In the genomic region with DNA sequence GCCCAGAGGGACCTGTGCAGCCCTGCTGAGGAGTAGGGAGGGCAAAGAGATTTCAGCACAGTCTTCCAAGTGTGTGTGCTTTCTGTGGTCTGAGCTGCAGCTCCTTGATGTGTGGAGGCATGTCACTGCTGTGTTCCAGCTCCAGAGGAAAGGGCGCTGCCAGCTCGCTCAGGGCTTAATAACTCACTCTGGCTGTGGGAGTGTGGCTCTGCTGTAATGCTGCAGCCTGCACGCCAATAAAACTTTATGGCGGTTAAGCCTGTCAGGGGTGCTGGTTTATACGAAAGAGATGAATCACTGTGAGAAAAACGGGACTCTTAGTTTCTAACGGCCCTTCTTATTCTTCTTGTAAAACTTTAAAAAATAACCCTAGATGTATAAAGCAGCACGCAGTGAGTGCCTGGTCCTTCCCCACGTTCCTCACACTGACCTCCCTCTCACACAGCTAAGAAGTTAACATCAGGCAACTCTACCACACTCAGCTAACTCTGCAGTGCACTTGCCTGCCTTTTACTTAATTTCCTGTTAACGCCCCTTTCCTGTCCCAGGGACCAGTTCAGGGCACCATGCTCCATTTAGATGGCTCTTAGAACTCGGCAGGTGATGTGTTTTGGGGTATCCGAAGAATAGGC, we compare ENCODE assay signal across 15 mouse cellular contexts. TPM values are rescaled to one million over a fixed set of nuclear protein-coding genes. Genes with fewer than 3 reads are reported as not detected.
DNase-seq lines count a peak whose midpoint lies in the region; ATAC-seq and TF ChIP-seq lines count a peak whose summit lies in the region.
"Had no signal": no experiment of that assay in that cellular context is flagged by ENCODE, and none has a peak within 500 bp of the region (broad histone marks: within the 10 kb centered on the region; RNA-seq: fewer than 3 reads in every experiment).

No protein-coding gene starts in this region.

- no peak for TF ChIP-seq CTCF in kidney, adult 2 months (conservative IDR thresholded peaks at IDR 0.05; ENCODE audit: insufficient read depth, insufficient read length, low read depth, low read length)

- peaks cover 37% of the 10 kb centered on the region for H3K4me1 ChIP-seq in kidney, embryonic 14.5 days (ENCODE audit: control insufficient read depth, insufficient read depth, low read length)
- peaks cover 8% of the 10 kb centered on the region; the same call in 1 of the 2 replicates for H3K4me1 ChIP-seq in kidney, adult 2 months (ENCODE audit: control insufficient read depth, insufficient read depth, low read length)
- H3K4me1 ChIP-seq in limb, embryonic 13.5 days, result peaks cover 86% of the 10 kb centered on the region

- TF ChIP-seq POLR2A in kidney, adult 2 months (IDR thresholded peaks at IDR 0.05; ENCODE audit: low read depth, low read length), result no peak

- H3K4me2 ChIP-seq in kidney, embryonic 14.5 days (replicated peaks; ENCODE audit: low read depth, low read length), result no peak overlapping the region
- H3K4me2 ChIP-seq in limb, embryonic 13.5 days (replicated peaks), result peak overlapping the region; percentile 17

- no peaks in the 10 kb centered on the region for H3K27me3 ChIP-seq in kidney, embryonic 14.5 days (ENCODE audit: control insufficient read depth, insufficient read depth, low read length)
- H3K27me3 ChIP-seq in kidney, adult 2 months (replicated peaks; ENCODE audit: control insufficient read depth, insufficient read depth, low read length), result no peaks in the 10 kb centered on the region
- H3K27me3 ChIP-seq in limb, embryonic 13.5 days, result peaks cover 17% of the 10 kb centered on the region; the same call in 1 of the 2 replicates

- no peak overlapping the region for H3K9ac ChIP-seq in kidney, embryonic 14.5 days (ENCODE audit: low read depth, low read length)
- H3K9ac ChIP-seq in limb, embryonic 13.5 days, result no peak overlapping the region
- H3K9ac ChIP-seq: liver, postnatal 0 days had no signal

- no peaks in the 10 kb centered on the region for H3K36me3 ChIP-seq in kidney, embryonic 14.5 days (ENCODE audit: control insufficient read depth, insufficient read depth, low read length)
- H3K36me3 ChIP-seq in kidney, adult 2 months (ENCODE audit: control insufficient read depth, insufficient read depth, low read length), result no peaks in the 10 kb centered on the region
- no peaks in the 10 kb centered on the region for H3K36me3 ChIP-seq in limb, embryonic 13.5 days

- H3K9me3 ChIP-seq in kidney, embryonic 14.5 days (ENCODE audit: control insufficient read depth, low read length), result no peaks in the 10 kb centered on the region
- H3K9me3 ChIP-seq in limb, embryonic 13.5 days, result no peaks in the 10 kb centered on the region

- no peak overlapping the region for H3K4me3 ChIP-seq in kidney, embryonic 14.5 days (ENCODE audit: low read length)
- H3K4me3 ChIP-seq in kidney, adult 2 months (ENCODE audit: insufficient read depth, low read depth, low read length), result no peak overlapping the region
- H3K4me3 ChIP-seq in limb, embryonic 13.5 days, result no peak overlapping the region
- H3K4me3 ChIP-seq: gastrocnemius, adult 2 months had no signal

- H3K27ac ChIP-seq in kidney, embryonic 14.5 days (ENCODE audit: low read depth, low read length), result no peak overlapping the region
- no peak overlapping the region for H3K27ac ChIP-seq in kidney, adult 2 months (ENCODE audit: insufficient read depth, low read depth, low read length)
- H3K27ac ChIP-seq in limb, embryonic 13.5 days, result peak overlapping the region; percentile 81
- H3K27ac ChIP-seq: gastrocnemius, adult 2 months had no signal

- ATAC-seq in kidney, embryonic 14.5 days (ENCODE audit: low FRiP score, low TSS enrichment), result peak; percentile 37; the same call in 1 of the 2 replicates
- ATAC-seq in common myeloid progenitor, adult 5-6 weeks (replicated peaks; ENCODE audit: low read depth, poor library complexity, severe bottlenecking), result 0 out of 2 replicates have a peak, but pooled peaks have one; percentile 33
- ATAC-seq in limb, embryonic 13.5 days (ENCODE audit: low FRiP score, low read depth), result peak; percentile 55
- ATAC-seq: activated CD4-positive, CD25-positive, alpha-beta regulatory T cell, adult 4 months; liver, postnatal 0 days had no signal

- no peak for DNase-seq in kidney, adult 2 months
- DNase-seq in 3T3-L1 (ENCODE audit: low read depth, low spot score), result peak; percentile 42
- DNase-seq in layer of hippocampus, postnatal 10 days (ENCODE audit: low spot score in 2 of 2), result no peak
- no peak for DNase-seq in ovary, postnatal 10 days (ENCODE audit: low spot score)
- DNase-seq: embryo, embryonic 11 days; gastrocnemius, adult 2 months; heart, postnatal 10 days; layer of hippocampus, adult 9-11 months; liver, postnatal 0 days; right cerebral cortex, postnatal 4 days; thymus, adult 18-20 months had no signal

- WGBS in kidney, embryonic 14.5 days, result 9% methylated on average over 12 of the region's 12 CpGs
- WGBS in kidney, adult 2 months, result 44% methylated on average over 12 of the region's 12 CpGs
- 7% methylated on average over 12 of the region's 12 CpGs for WGBS in limb, embryonic 13.5 days

RNA-seq across cellular contexts. Expression of a gene that starts 20.9 kb away (rescaled TPM):
- polyA plus RNA-seq in kidney, embryonic 14.5 days (2014; fragmentation: Nextera tagmentation; extraction: Ambion mirVana), result 62.4 and 107 TPM in 2 replicates
- 54.4 and 57.2 TPM in 2 replicates for polyA plus RNA-seq in kidney, adult 2 months (2012; rRNA removed)
- total RNA-seq in common myeloid progenitor, adult 5-6 weeks (2017), result 40.2 and 48.6 TPM in 2 replicates
- 78.8 and 81.2 TPM in 2 replicates for polyA plus RNA-seq in limb, embryonic 13.5 days (2015; fragmentation: Nextera tagmentation; extraction: Ambion mirVana)
- total RNA-seq in layer of hippocampus, postnatal 10 days (2021), result 10 to 100 TPM; 82.9 to 91.9 TPM

RNA-seq across cellular contexts. Expression of a gene that starts 21.4 kb away (rescaled TPM):
- polyA plus RNA-seq in kidney, embryonic 14.5 days (2014; fragmentation: Nextera tagmentation; extraction: Ambion mirVana), result 3.4 and 6.0 TPM in 2 replicates
- polyA plus RNA-seq in kidney, adult 2 months (2012; rRNA removed), result 19.5 and 21.3 TPM in 2 replicates
- total RNA-seq in common myeloid progenitor, adult 5-6 weeks (2017), result 0.82 and 13.5 TPM in 2 replicates
- polyA plus RNA-seq in limb, embryonic 13.5 days (2015; fragmentation: Nextera tagmentation; extraction: Ambion mirVana), result 9.3 and 10.0 TPM in 2 replicates
- 1 to 10 TPM; 7.1 to 9.0 TPM for total RNA-seq in layer of hippocampus, postnatal 10 days (2021)
